Mouse (Mus musculus) urinary bladder, postnatal 10 days (tissue): ENCODE results near the gene Aig1.

Experiments
- DNase-seq: peaks from one replicate; pipeline ENCODE4 v3.0.0; 2022; ENCODE audit warnings: low spot score

The Aig1 gene

DNA sequence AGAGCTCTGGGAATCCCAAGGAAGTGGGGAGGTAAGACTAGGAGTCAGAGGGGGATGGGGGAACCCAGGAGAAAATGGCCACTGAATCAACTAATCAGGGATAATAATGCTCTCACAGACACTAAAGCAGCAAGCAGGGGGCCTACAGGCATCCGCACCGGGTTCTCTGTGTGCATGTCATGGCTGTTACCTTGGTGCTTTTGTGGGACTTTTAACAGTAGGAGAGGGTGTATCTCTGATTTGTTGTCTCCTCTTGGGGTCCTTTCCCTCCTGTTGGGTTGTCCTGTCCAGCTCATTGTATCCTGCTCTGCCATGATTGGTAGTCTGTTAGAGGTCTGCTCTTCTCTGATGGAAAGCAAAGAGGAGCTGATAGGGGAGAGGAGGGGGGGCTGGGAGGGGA is 19.6 kb downstream of the Aig1 start:
- no peak for DNase-seq

DNA sequence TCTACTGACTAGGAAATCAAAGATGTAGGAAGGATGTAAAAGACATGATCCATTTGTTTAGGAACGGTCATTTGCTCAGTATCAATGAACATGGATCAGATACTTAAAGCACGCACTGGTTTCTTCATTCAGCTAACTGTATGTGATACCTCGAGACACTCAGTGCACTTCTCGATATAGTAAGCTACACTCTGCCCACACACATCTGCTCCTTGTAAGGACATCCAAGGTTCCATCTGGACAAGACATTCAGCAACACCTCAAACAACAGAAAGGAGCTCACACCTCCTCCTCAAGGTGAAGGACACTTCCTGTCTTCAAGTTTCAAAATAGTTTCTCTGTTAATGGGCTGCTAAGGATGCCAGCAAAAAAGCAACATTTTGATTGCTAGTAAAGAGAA is 23.9 kb downstream of the Aig1 start:
- DNase-seq, result no peak

DNA sequence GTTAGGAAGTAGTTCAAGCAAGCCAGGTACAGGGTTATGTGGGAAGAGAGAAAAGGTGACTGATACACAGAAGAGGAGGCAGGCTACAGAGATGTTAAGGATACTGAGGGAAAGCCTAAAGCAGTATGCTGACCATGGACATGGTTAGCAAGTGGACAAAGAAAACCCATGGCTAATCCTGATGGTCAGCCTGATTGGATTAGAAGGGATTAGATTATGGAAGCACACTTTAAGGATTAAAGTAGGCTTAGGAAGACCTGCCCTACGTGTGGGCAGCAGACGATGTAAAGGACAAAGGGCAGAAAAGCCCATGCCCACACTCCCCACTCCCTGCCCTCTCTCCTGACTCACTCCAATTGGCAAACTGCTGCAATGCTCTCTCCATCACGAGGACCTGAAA is 25.0 kb downstream of the Aig1 start:
- no peak for DNase-seq

DNA sequence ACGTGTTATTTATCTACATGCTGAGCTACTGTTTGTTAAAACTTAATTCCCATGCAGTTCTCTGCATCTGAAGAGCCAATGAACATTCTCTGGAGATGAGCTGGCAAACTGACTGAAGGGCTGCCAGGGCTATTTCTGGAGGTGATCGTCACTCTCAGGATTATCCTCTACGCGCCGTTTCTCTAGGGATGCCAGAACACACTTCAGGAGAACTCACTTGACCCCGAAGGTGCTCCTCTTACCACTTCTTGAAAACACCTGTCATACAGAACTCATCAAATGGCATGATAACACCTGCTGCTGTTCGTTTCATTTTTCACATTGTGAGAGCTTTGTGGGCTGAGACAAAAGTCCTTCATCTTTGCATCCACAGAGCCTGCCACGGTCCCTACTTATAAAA is 25.9 kb downstream of the Aig1 start:
- no peak for DNase-seq

DNA sequence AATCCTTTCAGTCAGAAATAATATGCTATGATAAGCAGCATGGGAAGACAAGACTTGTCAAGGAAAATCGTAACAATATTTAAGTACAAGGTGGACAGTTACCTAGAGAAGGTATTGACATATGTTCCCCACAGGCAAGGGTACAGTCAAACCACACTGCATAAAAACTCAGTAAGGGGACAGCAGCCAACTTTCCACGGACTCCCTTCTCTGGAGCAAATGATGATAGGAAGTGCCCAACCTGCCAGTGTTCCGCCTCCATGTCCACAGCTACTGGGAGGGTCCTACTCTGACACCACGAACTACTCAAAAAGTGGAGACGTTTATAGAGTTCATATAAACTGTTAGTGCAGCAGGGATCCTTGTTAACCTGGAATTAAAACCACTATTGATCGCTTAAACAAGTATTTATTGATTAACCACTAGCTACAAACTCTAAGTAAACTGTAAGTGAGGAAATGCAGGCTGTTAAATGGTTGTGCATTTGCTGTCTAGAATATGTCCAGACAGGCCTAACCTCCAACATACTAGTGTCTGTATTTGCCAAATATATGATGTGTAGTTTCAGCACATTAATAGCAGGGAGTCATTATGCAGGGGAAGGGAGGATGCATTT is 30.2 kb downstream of the Aig1 start:
- no peak for DNase-seq

DNA sequence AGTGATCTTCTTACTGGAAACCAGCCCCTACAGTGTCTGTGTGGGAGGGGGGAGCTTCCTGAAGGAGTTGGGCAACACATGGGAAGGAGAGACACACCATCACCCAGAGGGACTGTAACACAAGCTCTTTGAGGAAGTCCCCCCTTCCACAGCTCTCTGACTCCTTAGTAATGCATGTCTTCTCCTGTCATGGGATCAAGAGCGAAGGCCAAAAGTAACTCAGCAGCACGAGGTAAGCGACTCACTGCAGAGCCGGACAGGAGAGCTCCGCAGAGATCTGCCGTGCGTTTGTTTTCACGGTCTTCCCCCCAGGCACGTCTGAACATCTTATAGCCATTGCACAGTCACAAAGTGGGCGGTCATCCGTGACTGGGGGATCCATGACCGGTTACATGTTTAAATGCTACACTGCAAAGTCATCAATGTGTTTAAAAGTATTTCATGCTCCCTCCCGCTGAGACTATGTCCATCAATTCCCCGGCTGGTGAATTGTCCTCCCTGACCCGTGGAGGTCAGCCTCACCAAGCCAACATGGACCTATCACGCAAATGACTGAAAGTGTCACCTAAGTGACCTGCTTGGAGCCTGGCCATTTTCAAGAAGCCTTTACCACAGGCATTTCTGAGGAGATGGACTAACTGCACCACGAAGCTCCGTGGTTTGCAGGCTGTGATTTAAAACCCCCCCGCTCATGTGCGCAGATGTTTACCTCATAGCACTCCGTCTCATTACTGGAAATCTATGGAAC is 30.9 kb downstream of the Aig1 start:
- no peak for DNase-seq

DNA sequence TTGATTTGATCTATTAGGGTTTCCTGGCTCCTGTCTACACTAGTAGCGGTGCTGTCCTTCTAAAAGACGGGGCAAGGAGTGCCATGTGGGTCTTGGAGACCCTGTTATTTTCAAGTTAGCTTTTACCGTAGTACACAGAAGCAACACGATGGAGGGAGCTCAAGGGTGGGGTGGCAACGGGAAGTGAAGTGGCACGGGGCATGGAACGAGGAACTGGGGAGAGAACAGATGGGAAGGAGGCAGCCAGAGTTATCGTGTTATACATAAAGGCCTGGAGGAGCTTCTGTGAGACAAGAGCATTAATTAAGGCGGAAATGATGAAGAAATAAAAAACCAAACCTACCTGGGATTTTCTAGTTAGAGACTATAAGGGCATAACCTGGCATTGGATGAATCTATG is 31.8 kb downstream of the Aig1 start:
- DNase-seq, result no peak

DNA sequence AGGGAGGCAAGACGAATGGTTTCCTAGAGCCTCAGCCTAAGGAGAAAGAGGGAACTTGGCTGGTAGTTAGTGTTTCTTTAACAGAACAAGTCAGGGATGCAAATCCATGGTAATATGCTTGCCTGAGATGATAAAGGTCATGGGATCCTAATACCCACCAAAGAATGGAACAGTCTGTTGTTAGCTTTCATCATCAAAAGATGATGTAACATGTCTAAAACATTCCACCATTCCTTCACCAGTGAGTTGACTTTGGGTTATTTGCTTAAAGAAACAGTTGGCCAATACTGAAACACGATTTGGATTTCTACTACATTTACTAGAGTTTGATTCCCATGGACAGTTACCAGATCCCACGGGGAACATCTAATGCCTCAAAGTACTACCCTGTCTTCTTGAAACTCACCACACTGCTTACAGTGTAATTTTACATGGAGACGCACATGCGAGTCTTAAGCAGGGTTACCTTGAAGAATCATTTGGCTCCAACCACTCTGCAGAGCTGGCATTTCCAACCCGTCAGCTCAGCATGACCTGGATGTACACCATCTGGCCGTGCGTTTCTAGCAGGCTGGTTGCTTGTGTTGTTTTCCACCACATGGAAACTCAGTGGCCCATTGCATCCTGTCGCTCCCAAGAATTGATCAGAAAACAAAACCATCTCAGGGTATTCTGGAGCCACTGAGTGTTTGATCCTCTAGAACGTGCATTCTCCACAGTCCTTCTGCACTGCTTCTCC is 32.9 kb downstream of the Aig1 start:
- DNase-seq, result no peak

DNA sequence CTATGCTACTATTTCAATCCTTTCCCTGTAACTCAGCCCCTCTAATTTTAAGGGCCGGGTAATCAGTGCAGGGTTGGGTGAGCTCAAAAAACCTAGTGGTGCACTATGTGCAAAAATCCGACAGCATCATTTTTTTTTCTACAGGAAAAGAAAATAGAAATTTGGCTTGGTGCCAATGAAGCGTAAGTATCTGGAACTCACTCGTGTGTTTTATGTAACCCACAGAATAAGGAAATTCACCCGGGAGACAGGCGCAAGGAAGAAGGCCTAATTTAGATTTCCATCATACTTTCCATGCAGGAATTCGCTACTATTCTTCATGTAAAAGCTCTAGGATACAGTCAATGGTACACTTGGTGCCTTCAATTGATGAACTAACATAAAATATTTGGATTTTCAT is 34.7 kb downstream of the Aig1 start:
- DNase-seq, result no peak

DNA sequence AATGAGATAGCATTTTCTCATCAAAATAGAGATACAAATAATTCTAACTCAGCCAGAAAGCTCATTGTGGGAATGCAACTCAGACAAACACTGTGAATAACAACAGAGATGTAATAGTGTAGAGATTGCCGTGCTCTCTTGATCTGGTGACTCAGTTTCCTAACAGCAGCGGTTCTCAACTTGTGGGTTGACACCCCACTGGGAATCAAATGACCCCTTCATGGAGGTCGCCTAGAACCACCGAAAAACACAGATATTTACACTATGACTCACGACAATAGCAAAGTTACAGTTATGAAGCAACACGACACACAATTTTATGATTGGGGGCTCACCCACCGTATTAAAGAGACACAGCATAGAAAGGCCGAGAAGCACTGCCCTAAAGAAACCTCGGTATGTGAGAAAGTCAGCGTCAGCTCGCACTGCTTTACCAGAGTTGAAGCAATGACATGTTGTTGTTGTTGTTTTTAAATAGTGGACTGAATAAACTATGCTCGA is 35.7 kb downstream of the Aig1 start:
- no peak for DNase-seq

DNA sequence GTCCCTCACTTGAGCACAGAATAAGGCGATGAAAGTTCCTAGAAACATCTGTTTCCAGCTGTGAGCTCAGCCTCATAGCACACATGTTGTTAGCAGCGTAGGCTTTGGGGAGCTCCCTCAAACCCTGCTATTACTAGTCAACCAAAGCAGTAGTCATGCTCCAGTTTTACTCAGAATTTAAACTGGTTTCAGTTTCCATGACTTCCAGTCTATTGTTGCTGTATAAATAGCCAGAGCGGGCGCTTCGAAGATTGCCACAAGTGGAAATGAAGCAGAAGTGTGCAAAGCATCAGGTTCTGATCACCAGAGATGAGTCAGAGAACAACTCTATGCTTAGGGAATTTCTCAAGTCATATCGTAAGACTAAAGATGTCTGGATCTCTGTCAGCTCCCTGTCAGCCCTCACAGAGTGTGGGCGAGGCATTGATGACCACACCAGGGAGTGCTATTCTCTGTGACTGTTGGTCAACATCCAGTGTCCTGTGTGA is 36.2 kb downstream of the Aig1 start:
- DNase-seq, result no peak

DNA sequence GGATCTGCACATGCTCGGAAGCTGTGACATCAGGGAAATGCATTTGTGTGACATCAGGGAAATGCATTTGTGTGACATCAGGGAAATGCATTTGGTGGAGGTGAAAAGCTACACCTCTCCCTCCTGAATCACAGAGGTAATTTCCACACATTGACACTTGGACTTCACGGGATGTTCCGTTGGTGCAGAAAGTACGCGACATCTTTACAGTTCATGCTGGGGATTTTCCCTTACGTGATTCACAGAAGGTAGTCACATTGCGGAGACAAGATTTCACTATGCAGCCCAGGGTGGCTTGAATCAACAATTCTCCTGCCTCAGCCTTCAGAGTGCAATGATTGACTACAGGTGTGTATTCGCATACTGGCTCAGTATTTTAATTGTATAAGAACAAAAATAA is 41.6 kb downstream of the Aig1 start:
- DNase-seq, result no peak

DNA sequence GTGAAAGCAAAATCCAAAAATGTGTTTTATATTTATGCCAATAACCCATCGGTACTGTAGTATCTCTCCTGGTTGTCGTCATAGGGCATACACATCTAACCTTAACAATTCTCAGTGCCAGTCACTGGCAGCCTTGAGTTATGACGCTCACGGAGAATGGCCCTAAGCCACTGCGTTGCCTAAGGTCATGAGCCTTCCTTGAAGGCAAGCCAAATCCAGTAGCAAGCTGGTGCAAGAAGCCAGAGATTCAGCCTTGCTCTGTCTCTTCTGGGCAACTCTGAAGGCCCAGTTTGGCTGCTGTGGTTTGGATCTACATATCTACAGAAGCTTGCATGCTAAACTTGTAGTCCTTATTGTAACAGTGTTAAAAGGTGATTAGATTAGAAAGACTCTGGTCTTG is 55.2 kb downstream of the Aig1 start:
- DNase-seq, result no peak

DNA sequence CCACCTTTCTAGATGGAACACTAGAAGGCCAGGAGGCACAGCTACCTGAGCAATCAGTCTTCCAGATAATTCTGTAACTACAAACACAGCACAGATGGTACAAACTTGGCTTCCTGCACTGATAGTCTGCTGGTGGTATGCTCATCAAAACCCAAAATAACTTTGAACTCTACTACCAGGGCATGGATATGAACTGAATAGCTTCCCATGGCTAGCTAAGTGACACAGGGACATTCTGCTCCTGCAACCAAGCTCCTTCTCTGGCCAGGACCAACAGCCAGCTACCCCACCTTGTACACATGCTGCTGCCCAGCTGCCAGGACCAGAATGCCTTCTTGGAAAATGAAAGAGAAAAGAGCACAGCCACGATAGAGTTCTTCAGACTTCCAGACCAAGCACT is 60.5 kb downstream of the Aig1 start:
- DNase-seq, result no peak

DNA sequence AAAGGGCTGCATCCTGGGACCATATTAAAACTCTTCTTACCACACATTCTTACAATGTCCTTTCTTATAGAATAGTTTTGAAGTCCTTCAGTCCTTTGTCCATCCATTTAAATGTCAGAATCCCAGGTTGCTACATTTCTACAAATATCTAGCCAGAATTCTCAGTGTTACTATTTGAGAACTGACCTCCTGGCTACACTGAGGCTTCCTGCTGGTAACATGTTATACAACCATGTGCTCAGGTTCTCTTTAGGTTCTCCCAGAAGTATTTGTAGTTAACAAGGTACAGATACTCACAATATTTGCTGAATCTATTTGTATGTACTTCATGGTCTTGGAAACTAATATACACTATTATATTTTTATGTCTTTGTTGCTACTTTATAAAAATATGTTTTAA is 62.0 kb downstream of the Aig1 start:
- no peak for DNase-seq

DNA sequence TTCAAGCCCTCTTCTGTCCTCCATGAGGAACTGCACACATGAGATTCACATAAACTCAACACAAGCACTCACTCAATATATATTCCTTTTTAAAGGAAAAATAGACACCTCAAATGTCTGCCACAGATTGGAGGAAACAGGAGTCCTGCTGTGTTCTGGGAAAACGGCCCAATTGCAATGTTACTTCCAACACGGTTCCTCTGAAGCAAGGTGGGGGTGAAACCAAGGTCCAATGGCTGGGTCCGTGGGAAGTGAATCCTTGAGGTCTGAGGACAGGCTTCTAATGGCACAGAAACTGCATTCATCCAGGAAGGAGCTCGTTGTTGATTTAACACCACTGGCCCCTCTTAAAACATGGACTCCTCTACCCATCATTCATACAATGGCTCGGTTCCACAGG is 67.5 kb downstream of the Aig1 start:
- no peak for DNase-seq

DNA sequence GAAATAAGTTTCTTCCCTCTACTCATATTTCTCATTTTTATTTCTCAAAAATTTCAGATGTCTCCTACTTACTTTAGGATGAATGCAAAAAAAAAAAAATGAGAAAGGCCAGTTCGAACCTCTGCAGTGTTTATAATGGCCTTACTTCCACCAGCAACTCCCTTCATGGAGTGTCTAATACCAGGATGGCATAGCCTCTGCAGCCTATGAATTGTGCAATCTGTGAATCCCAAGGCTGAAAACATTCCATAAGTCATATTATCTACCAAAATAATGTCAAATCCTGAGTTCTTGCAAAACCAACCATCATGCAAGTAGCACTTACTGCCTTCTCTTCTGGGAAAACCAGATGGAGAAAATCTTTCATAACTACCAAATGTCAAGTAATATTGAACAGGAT is 75.3 kb downstream of the Aig1 start:
- DNase-seq, result no peak

DNA sequence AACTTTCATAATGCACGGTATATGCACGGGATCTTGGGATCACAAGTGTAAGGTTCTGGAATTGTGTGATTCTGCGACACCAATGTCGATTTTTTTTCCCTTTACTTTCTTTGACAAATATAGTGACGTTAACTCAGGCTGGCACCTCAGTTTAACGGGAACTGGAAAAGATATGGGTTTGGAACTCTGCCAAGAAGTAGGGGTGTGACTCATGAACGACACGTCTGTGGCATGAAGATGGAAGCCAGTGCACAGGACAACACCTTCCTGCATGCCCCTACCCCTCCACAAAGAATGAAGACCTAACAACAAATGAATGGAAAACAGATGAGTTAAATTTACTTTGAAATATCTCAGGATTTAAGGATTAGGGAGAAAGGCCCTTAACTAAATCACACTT is 76.0 kb downstream of the Aig1 start:
- DNase-seq, result no peak

DNA sequence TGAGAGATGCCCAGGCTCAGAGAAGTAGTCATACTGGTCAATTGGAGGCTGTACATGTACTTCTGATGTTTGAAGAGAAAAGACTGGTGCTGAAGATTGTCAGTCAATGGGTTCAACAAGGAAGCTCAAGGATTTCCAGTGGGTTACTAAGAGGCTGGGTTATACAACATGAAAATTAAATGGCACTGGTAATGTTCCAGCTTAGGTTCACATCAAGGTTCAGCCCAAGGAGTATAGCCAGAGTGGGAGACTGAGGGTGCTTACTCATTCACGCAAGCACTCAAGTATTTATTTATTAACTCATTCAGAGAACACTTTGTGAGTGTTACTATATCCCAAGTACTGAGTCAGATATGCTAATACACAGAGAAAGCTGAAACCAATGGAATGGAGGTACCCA is 79.2 kb downstream of the Aig1 start:
- DNase-seq, result no peak

DNA sequence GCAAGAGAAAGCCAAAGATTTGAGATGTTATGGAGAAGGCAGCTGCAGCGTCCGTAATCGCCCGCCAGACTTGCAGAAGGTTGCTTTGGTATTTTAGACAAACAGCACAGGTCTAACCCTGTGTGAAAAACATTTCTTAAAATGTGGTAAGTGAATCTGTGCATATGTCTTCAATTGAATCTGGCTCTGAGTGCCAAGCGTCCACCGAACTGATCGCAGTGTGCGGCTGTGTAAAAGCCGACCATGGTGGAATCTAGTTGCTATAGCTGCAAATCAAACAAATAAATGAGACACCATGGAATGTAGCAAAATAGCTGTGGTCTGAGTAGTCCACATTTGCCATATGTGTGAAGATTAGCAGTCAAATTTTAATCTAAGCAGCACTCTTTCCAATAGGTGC is 80.7 kb downstream of the Aig1 start:
- no peak for DNase-seq

DNA sequence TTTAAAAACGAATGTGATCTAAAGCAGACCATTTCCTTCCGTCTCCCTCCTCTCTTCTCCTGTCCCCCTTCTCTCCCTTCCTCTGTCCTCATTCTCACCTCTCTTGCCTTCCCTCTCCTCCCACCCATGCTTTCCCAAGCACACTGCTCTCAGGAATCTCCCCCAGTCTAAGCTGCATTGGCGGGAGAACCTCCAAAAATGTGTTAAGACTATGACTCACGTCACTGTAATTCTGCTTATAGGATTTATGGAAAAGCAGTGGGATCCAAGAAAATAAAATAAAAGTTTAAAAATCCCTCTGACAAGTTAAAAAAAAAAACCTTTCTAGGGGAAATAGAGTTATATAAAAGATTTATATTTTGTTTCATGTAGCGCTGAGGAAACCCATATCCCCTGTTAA is 86.0 kb downstream of the Aig1 start:
- DNase-seq, result no peak

DNA sequence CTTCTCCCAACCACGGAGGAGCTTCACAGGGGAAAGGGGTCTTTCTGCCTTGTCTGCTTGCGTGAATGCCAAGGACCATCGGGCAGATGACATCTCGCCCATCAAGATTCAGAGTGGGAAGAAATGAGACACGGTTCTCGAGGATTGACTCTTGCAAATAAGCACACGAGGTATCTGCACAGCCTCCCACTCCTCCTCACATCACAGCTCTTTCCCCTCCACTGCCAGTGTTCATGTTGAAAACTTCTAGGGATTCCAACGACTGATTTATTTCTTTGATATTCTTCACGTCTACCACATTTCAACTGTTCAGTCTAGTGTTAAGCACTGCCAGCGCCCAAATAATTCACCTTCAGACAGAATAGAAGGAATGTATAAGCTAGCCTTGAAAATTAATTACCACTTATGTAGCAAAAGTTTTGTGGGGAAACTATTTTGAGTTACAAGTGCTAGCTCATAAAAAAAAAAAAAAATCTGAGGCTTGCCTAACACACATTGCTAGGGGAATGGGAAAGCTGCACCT is 86.5 kb downstream of the Aig1 start:
- no peak for DNase-seq

DNA sequence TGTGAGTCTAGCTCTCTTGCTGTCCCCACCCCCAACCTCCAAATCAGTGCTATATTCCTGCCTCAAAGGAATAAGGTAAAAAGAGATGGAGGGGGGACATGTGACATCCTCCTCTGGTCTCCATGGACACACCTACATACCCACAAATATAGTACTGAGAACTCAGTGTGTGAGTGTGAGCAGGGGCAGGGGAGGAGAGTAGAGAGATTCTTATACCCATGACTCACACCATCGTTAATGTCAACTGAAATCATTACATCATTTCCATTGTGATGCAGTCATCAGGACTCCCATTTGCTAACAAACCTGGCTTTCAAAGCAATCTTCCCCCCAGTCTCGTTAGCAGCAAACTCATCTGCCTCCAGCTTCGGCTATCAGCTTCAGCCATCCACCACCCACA is 92.8 kb downstream of the Aig1 start:
- DNase-seq, result no peak
